Mouse (Mus musculus) c-Kit-positive CD71-negative TER-119-negative erythroid progenitor cells, embryonic 14.5 days (primary cell): ENCODE data around the gene Oprd1.

ENCODE experiments used
- DNase-seq: peaks from one replicate; pipeline ENCODE4 v3.0.0-alpha.2; 2013; ENCODE audit warnings: low read depth

Oprd1 gene

DNA sequence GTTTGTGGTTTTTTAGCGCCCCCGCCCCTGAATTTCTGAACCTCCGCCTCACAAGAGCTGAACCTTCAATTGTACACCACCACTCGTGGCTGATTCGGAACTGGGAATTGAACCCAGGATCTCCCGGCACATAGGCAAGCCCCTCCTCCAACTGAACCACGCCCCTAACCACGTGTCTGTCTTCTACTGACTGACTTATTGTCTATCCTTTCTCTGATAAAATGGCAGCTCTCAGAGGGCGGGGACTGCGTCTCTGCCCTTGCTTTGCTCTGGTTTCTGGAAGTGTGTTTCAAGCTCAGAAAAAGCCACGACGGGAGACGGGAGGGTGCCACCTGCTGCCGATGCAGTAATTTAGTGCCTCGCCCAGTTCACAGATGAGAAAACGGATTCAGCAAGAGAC, 10.4 kb downstream of the Oprd1 start:
- no peak for DNase-seq

DNA sequence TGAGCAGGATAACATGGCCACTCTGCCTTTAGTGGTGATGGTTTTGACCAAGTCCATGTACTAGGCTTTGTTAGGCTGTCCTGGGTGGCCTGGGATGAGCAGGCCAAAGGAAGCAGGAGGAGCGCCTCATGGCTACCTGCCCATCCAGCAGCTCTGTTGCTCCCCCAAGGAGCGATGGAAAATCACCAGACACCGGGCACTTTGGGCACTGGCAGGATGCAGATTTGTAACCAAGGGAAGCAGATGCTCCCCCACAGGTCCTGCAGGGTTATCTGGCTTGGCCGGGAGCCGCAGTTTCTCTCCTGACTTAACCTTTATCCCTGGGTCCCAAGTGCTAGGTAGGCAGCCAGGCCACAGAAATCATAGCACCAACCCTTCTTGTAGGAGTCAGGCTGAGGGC, 10.9 kb downstream of the Oprd1 start:
- no peak for DNase-seq

DNA sequence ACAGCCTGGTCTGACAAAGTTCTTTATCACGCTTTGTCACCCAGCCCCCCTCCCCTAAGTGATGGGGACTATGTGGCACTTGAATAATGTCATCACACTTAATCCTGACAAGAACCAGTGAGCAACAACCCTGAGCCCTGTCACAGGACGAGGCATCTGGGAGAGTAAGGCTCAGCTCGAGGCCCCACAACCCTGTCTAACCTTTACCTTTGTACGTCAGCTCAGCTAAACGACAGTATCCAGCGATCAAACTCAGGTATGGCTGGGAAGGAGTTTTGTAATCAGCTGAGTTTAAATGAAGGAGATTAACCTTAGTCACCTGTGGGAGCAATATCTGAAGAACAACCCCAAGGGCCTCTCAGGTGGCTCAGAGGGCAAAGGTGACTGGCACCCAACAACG, 12.0 kb downstream of the Oprd1 start:
- DNase-seq, result no peak

DNA sequence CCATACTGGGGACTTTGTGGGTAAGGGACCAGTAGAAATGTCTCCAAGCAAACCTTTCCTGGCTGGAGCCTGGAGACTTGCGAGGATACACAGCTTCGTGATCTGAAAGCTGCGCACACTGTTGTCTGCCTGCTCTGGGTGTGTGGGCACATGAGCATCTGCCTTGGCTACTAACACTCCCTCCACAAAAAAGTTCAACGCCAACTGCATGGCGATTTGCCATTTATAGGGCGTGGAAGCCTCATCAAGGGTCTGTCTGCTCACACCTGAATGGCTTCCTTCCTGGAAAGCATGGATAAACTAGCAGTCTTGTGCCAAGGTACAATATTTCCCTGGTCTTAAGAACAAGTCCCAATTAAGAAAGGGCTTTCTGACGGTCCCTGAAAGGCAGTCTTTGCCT, 12.5 kb downstream of the Oprd1 start:
- no peak for DNase-seq

DNA sequence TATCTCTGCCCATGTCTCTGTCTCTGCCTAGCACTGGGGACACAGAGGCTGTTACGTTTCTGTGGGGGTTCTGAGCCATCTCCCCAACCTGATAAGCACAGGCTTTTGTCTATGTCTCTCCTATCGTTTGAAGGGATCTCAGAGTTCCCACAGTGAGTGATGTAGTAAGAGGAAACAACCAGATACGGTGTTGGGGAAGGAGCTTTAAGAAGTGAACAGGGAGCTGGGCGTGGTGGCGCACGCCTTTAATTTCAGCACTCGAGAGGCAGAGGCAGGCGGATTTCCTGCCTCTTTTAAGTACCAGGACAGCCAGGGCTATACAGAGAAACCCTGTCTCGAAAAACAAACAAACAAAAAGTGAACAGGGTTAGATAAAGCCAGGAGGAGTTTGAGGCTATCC, 13.2 kb downstream of the Oprd1 start:
- DNase-seq, result no peak

DNA sequence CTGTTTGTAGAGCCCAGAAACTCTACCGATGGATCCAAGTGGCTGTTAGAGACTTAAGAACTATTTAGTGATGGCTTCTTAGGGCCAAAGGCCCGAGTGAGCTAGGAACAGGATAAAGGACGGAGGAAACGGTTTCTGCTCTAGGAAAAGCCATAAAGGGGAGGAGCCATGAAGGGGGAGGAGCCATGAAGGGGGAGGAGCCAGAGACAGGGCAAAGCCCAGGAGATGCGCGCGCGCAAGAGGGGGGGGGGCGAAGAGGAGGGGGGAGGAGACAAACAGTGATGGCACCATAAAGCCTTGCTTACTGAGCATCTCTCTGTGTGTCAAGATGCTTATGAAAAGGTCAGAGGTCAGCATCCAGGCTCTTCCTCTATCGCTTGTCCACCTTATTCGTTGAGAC, 13.6 kb downstream of the Oprd1 start:
- DNase-seq, result no peak

DNA sequence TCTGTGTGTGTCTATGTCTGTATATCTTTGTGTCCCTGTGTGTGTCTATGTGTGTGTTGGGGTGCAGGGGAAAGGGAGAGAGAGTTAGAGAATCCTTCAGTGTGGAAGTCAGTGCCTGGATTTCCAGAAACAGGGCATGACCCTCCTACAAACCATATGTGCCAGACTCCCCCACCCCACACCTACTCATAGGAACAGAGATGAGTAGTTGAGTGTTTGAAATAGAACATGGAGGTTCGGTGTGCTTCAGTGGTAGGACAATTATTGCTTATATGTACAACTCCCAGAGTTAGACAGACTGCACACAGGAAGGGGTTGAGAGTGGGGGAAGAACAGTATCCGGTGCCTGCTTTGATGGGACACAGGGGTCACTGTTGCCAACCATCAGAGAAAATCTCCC, 14.2 kb downstream of the Oprd1 start:
- DNase-seq, result no peak

DNA sequence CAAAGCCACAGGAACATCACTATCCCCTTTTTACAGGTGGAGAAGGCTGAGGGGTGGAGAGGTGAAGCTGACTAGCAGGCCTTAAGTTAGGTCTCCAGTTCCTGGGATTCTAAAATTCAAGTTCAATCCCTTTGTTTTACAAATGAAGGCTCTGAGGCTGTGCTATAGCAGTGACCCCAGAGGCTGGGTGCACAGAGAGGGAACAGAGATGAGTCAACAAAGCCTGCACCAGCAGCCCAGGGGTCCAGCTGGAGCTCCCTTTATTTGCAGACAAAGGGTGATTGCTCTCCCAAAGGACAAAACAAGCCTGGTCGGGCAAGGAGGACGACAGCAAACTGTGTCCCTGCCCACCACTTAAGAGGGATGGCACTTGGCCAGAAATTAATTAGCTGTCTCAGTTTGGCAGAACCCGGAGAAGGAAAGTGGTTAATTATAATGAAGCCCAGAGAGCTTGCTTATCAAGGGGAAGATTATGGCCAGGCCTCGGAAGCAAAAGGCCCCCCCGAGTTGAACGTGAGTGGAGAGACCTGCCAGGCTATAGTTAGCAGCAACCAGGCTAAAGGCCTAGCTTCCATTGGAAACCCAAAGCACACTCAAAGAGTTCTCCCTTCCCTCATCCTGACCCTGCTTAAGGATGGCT, 15.2 kb downstream of the Oprd1 start:
- no peak for DNase-seq

DNA sequence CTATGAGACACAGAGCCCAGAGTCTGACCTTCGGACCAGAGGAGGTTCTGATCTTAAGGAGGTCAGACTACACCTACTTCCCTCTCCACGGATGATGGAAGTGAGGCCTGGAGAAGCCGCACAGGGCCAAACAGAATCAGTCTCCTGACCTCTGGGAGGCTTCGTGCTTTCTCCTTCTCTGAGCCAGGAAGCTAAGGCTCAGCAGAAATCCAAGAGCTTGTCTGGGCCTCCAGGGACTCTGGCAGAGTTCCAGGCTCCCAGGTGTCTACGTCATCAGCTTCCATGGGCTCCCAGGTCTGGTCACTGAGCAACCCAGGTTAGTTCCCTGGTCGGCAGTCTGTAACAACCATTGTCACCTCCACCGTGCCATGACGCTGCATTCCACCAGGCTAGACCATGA, 17.2 kb downstream of the Oprd1 start:
- no peak for DNase-seq

DNA sequence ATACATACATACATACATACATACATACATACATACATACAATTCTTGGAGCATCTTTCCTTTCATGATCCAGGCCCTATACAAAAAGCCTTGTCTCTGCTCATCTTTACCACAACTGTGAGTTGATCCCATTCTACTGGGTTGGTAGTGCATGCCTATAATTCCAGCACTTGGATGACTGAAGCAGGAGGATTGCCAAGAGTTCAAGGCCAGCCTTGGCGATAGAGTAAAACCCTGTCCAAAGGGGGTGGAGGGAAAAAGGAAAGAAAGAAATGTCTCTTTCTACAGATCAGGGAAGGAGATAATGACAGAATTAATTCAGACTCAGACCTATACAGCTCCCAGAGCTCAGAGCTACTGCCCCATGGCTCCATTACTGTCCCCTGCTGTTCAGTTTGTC, 21.1 kb downstream of the Oprd1 start:
- DNase-seq, result no peak

DNA sequence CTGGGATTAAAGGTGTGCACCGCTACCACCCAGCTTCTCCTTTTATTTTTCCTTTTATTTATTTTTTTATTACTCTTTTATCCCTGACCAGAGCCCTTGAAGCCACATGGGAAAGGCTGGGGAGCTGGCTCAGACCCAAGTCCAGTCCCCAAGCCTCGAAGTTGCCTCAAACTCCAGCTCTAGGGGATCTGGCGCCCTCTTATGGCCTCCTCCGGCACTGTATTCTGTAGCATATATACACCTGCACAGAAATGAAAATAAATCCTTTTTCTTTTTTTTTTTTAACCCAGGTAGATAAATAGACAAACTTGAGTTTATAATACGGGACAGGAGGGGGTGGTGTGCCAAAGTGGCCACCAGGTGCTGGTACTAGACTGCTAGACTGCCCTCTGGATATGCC, 22.6 kb downstream of the Oprd1 start:
- no peak for DNase-seq

DNA sequence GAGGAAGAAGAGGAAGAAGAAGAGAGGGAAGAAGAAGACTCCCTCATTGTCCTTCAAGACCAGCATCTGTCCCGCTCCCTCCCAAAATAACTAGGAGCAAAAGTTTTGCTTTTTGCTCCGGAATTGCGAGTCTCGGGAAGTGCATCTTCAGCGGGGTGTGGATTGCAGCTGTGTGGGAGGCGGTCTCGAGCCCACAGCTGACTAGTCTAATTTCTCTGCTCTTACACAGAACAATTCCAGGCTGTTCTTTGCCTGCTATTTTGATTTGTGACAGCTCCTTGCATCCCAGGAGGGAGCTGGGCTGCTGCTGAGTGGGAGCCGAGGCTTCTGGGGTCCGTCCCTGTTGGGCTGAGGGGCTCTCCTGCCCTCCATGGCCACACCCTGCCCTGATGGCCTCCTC, 24.7 kb downstream of the Oprd1 start:
- DNase-seq, result no peak

DNA sequence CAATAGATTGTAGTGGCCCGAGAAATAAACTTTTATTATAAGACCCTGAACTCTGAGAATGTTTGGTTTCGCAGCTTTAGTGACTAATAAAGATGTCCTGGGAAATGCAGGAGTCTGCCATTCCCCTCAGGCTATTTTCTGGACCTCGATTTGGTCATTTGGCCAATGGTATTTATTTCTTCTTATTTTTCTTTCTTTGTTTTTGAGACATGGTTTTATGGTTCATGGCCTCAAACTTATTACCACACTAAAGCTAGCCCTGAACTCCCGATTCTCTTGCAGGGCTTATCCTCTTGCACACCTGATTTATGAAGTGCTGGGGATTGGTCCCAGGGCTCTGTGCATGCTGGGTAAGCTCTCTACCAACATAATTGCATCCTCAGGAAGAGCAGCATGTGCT, 28.0 kb downstream of the Oprd1 start:
- DNase-seq, result no peak

DNA sequence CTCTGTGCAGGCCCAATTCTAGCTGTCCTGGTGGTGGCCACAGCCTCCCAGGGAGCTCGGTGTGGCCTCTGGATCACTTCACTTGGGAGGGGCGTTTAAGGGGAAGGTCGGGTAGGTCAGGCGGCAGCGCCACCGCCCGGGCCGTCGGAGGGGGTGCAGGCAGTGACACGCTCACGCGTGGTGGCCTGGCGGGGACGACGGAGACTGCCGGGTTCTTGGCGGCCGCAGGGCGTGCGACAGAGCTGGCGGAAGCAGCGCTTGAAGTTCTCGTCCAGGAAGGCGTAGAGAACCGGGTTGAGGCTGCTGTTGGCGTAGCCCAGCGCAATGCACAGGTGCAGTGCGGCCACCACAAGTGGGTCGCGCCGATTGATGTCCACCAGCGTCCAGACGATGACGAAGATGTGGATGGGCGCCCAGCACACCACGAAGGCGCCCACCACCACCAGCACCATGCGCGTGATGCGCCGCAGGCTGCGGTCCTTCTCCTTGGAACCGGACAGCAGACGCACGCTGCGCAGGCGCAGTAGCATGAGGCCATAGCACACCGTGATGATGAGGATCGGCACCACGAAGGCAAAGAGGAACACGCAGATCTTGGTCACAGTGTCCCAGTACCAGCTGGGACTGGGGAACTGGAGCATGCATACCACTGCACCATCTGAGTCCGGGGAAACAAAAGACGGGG, 30.7 kb downstream of the Oprd1 start:
- DNase-seq, result no peak

DNA sequence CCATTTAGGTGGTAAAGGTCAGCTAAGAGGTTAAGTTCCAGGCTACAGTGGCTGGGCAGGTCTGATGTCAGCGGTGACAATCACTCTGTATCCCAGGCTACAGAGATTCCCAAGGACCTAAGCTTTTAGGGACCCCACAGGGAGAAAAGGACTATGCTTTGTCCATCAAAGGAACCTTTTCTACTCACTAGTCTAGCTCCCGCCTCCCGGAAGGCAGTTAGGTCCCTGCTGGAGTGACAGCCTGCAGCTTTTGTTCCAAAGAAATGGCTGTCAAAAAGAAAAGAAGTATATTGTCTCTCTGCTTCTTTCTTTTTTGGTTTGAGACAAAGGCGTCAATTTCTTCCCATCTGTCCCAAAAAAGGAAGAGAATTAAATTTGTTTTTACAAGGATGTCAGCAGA, 33.1 kb downstream of the Oprd1 start:
- no peak for DNase-seq

DNA sequence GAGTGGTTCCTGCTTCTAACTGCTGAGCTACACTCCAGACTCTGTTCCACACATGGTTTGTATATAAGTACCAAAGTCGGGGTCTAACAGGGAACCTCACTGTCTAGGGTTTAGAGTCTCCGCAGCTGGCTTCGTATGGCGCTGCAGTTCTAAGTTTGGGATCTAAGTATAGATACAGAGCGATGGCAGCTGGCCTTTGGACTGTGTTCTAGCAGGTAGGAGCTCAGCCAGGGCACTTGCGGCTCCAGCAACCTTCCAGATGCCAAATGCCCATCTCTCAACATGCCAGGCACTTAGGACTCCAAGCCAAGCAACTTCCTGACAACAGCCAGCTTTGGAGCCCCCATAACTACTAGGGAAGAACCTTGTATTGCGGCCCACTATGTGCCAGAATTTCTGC, 36.1 kb downstream of the Oprd1 start:
- DNase-seq, result no peak

DNA sequence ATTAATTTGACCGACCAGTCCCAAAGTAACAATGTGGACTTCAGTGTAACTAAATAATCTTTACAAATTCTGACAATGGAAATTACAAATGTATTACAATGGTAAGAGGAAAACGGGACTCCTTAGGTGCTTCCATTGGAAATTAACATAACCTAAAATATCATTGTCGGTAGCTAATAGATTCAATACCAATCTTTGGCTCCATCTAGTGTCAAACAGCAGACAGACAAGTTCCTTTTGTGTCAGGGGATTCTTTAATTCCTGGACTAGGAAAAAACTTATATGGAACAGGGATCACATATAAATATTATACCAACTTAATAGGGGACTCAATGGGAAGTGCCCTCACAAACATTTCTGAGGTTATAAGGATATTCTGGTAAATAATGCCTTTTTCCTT, 43.1 kb downstream of the Oprd1 start:
- DNase-seq, result no peak

DNA sequence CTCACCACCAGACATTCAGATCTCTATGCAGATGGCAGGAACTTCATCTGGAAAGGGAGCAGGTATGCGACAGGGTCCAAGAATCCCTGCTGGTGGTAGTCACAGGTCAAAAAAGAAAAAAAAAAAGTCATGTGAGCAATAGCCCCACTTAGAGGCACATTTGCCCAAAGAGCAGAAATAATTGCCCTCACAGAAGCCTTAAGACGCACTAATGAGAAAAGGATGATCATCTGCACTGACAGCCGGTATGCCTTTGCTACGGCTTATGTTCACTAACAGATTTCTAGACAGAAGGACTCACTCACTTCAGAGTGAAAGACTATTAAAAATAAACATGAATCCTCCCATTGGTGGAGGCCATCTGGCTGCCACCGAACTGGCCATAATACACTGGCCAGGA, 44.7 kb downstream of the Oprd1 start:
- no peak for DNase-seq

DNA sequence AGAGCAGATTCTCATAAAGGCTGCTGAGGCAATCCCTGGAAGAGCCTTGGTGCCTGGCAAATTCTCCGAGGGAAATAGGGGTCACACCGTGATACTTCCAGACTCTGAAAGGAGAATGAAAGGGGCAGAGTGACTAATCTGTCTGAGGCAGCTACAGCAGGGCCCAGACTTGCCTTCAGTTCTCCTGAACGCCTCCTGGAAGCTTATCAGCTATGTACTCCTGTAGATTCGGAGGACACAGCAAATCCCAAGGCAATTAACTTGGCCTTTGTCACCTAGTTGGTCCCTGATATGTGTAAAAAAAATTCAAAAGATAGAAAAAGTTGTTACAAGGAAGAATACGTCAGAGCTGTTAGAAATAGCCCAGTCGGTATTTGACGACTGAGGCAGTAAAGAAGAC, 49.2 kb downstream of the Oprd1 start:
- DNase-seq, result no peak

DNA sequence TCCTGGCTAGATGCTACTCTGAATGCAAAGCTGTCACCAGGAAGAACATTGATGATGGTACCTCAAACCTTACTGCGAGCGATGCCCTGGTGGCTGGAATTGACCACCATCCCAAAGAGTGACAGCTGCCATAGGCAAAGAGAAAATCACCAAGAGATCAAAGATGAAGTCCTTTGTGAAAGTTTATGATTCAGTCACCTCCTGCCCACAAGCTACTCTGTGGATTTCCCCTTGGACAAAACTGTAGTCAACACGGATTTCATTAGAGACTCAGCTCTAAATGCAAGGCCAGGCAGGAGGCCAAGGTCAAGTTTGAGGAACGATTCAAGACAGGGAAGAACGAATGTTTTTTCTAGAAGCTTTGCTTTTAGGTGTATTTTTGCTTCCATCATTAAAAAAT, 50.4 kb downstream of the Oprd1 start:
- DNase-seq, result no peak

DNA sequence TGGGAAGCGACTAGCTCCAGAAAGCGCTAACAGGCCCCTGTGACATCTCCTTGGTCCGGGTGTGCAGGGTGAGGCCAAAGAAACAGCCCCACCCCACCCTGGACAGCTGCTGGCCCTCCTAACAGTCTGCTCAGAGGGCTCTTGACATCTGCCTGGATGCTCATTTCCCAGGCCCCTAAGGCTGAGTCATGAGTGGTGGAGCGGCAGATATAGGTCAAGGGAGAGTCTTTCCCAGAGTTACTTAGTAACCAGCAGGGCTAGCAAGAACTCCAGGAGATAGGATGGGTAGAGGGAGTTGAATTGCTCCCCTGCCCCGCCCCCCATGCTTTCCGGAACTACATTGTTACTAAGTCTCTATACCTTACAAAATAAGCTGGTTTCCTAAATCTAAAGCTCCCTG, 51.1 kb downstream of the Oprd1 start:
- DNase-seq, result no peak

DNA sequence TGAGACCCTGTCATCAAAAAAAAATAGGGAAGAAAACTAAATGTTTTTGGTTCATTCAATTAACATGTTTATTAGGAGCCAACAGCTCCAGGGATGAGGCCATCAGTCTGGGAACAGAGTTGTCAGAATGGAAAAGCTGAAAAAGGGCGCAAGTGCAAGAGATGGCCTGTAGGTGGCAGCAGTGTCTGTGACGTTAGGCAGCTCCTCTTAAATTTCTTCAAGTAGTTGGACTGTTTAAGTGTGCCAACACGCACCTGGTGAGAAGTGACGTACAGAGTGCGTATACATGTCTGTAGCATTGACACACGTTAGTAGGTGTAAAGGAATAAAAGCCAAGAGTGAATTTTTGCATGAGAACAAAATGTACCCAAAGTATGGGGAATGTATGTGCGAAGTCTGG, 55.4 kb downstream of the Oprd1 start:
- no peak for DNase-seq

DNA sequence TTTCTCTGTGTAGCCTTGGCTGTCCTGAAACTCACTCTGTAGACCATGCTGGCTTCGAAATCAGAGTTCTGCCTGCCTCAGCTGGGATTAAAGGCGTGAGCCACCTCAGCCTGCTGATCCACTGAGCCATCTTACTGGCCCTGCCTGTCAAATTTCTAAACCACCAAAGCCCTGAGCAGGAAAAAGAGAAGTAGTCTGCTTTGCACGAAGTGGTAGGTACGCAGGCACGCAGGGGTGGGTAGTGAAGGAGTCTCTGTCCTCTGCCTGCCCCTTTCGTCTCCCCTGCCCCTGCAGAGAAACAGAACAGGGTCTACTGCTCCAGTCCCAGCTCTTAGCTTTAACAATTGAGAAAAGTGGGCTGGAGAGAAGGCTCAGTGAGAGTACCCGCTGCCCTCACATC, 59.2 kb downstream of the Oprd1 start:
- DNase-seq, result no peak

DNA sequence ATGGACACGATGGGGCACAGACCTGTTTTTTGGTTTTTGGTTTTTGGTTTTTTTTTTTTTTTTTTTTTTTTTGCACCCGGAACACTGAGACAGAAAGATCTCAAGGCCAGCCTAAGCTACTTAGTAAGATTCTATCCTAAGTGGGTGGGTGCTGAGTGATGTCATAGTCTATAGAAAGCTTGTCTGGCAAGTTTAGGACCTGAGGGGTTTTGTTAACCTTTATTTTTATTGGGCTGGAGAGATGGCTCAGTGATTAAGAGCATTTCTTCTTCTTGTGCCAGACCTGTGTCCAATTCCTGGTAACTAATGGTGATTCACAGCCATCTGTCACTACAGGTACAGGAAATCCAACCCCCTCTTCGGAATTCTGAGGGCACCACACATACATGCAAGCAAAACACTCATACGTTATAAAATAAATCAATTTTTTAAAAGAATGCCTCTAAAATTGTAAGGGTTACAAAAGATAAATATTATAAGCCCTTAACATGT, 63.7 kb downstream of the Oprd1 start:
- DNase-seq, result no peak
